Mouse (Mus musculus) intestine, embryonic 14.5 days (tissue): ENCODE results near the gene Ston2. TPM values are rescaled to one million over a fixed set of nuclear protein-coding genes. Genes with fewer than 3 reads are reported as not detected.
"Not testable (repeated sequence)": the region's sequence is repeated elsewhere in the genome, so short reads cannot be mapped to it uniquely, and the experiment has no call there.

Experiments
- ATAC-seq: fragments of 200-750 bp; cut with Nextera tagmentation; replicated peaks from 2 replicates; pipeline ENCODE4 v1.8.0; 2017; ENCODE audit warnings: low read depth, moderate number of reproducible peaks, moderate TSS enrichment, moderate library complexity; ENCODE audit not compliant: low FRiP score, low TSS enrichment
- DNase-seq: peaks from one replicate; pipeline ENCODE4 v3.0.0-alpha.2; 2018; ENCODE audit warnings: low spot score
- H3K27ac ChIP-seq: fragments of 300-500 bp; sonication (generic); 2 replicates; pipeline ENCODE4 v1.5.1; 2014; ENCODE audit warnings: low read depth, mild to moderate bottlenecking, control low read depth
- H3K27me3 ChIP-seq: fragments of 300-500 bp; sonication (generic); replicated peaks from 2 replicates; pipeline ENCODE4 v1.6.1; 2014; ENCODE audit warnings: low read length, control low read depth; ENCODE audit not compliant: control insufficient read depth, insufficient read depth
- H3K36me3 ChIP-seq: fragments of 300-500 bp; sonication (generic); 2 replicates; pipeline ENCODE4 v1.6.1; 2014; ENCODE audit warnings: low read length, control low read depth; ENCODE audit not compliant: control insufficient read depth, insufficient read depth
- H3K4me1 ChIP-seq: fragments of 300-500 bp; sonication (generic); replicated peaks from 2 replicates; pipeline ENCODE4 v1.6.1; 2014; ENCODE audit warnings: low read length, control low read depth, mixed read lengths; ENCODE audit not compliant: control insufficient read depth, insufficient read depth
- H3K4me2 ChIP-seq: fragments of 300-500 bp; sonication (generic); 2 replicates; pipeline ENCODE4 v1.6.1; 2014; ENCODE audit warnings: low read length
- H3K4me3 ChIP-seq: fragments of 300-500 bp; sonication (generic); 2 replicates; pipeline ENCODE4 v1.5.1; 2014; ENCODE audit warnings: low read depth, low read length, control low read depth, mixed read lengths
- H3K9ac ChIP-seq: fragments of 300-500 bp; sonication (generic); 2 replicates; pipeline ENCODE4 v1.6.1; 2014; ENCODE audit warnings: mild to moderate bottlenecking, low read length
- H3K9me3 ChIP-seq: fragments of 300-500 bp; sonication (generic); 2 replicates; pipeline ENCODE4 v1.6.1; 2016; ENCODE audit warnings: low read length, control low read depth; ENCODE audit not compliant: control insufficient read depth
- WGBS: fragments of 180-500 bp; shearing (Covaris S2); extraction: QIAGEN DNeasy Blood & Tissue Kit; methylation state at CpG from one replicate; pipeline ENCODE4 v1.1.7; 2014; 5-methylcytosine and 5-hydroxymethylcytosine counted together
- polyA plus RNA-seq: library from polyadenylated mRNA; unstranded; fragments of >200 nt; fragmentation: Nextera tagmentation; extraction: Ambion mirVana; gene quantifications from 2 replicates; pipeline ENCODE4 v1.2.1, GENCODE M21; 2014

Ston2 gene
- polyA plus RNA-seq, 1 experiment from 2014 or later: 7.3 TPM

- ATAC-seq (no peak), DNase-seq (no peak)
- no peaks in the 10 kb centered on the region; the same call in 1 of the 2 replicates for H3K4me1 ChIP-seq
- no peaks in the 10 kb centered on the region for H3K9me3 ChIP-seq
- H3K27ac ChIP-seq: no peak overlapping the region
- H3K9ac ChIP-seq: no peak overlapping the region
- H3K4me2 ChIP-seq: no peak overlapping the region
- no peak overlapping the region for H3K4me3 ChIP-seq
- no peaks in the 10 kb centered on the region for H3K27me3 ChIP-seq
- 86% methylated on average over 5 of the region's 5 CpGs for WGBS
- no peaks in the 10 kb centered on the region for H3K36me3 ChIP-seq
Measured at GRCm38 (mm10) chr12:91752711-91753110, 35.5 kb downstream of the Ston2 start.

- Histone ChIP-seq H3K36me3 (no peaks in the 10 kb centered on the region), H3K4me3 (no peak overlapping the region), H3K4me1 (no peaks in the 10 kb centered on the region; the same call in 1 of the 2 replicates), H3K9me3 (no peaks in the 10 kb centered on the region), H3K27ac (no peak overlapping the region), H3K4me2 (no peak overlapping the region), H3K27me3 (no peaks in the 10 kb centered on the region), H3K9ac (no peak overlapping the region)
- ATAC-seq (no peak), DNase-seq (no peak)
- 92% methylated on average over 13 of the region's 13 CpGs for WGBS
Measured at GRCm38 (mm10) chr12:91751893-91752597, 36.1 kb downstream of the Ston2 start.

- Histone ChIP-seq H3K4me2 (no peak overlapping the region), H3K27ac (no peak overlapping the region), H3K4me3 (no peak overlapping the region), H3K36me3 (no peaks in the 10 kb centered on the region), H3K27me3 (no peaks in the 10 kb centered on the region), H3K9ac (no peak overlapping the region), H3K9me3 (no peaks in the 10 kb centered on the region), H3K4me1 (peaks cover 7% of the 10 kb centered on the region)
- WGBS: 76% methylated on average over 11 of the region's 11 CpGs
- ATAC-seq (no peak), DNase-seq (no peak)
Measured at GRCm38 (mm10) chr12:91749543-91750184, 38.5 kb downstream of the Ston2 start.

GRCm38 (mm10) chr12:91748241-91748865 lies 39.8 kb downstream of the Ston2 start:
- H3K9me3 ChIP-seq: no peaks in the 10 kb centered on the region
- H3K4me3 ChIP-seq: no peak overlapping the region
- WGBS: 71% methylated on average over 18 of the region's 18 CpGs
- no peaks in the 10 kb centered on the region for H3K27me3 ChIP-seq
- no peak overlapping the region for H3K4me2 ChIP-seq
- no peak overlapping the region for H3K9ac ChIP-seq
- H3K27ac ChIP-seq: no peak overlapping the region
- peak; percentile 49 for ATAC-seq
- peaks cover 7% of the 10 kb centered on the region for H3K4me1 ChIP-seq
- H3K36me3 ChIP-seq: no peaks in the 10 kb centered on the region
- no peak for DNase-seq

- H3K9ac ChIP-seq, H3K4me1 ChIP-seq, H3K27me3 ChIP-seq, DNase-seq, H3K4me2 ChIP-seq, ATAC-seq, H3K4me3 ChIP-seq, H3K9me3 ChIP-seq, H3K36me3 ChIP-seq, H3K27ac ChIP-seq: not testable (repeated sequence)
- WGBS: 96% methylated on average over 5 of the region's 5 CpGs
Measured at GRCm38 (mm10) chr12:91746839-91747238, 41.3 kb downstream of the Ston2 start.

GRCm38 (mm10) chr12:91745758-91746290 lies 42.4 kb downstream of the Ston2 start:
- no peak overlapping the region for H3K27ac ChIP-seq
- H3K4me1 ChIP-seq: peaks cover 7% of the 10 kb centered on the region

GRCm38 (mm10) chr12:91744091-91744490 lies 44.1 kb downstream of the Ston2 start:
- 84% methylated on average over 6 of the region's 6 CpGs for WGBS
- DNase-seq (no peak), ATAC-seq (no peak)
- Histone ChIP-seq H3K27ac (no peak overlapping the region), H3K9ac (no peak overlapping the region), H3K4me1 (peaks cover 7% of the 10 kb centered on the region), H3K36me3 (no peaks in the 10 kb centered on the region), H3K4me3 (no peak overlapping the region), H3K9me3 (no peaks in the 10 kb centered on the region), H3K4me2 (no peak overlapping the region), H3K27me3 (no peaks in the 10 kb centered on the region)

More at GRCm38 (mm10) chr12:91745758-91746290, 42.4 kb downstream of the Ston2 start:
- no peak overlapping the region for H3K4me3 ChIP-seq
- H3K9me3 ChIP-seq: no peaks in the 10 kb centered on the region
- H3K9ac ChIP-seq: no peak overlapping the region
- no peak overlapping the region for H3K4me2 ChIP-seq
- H3K27me3 ChIP-seq: no peaks in the 10 kb centered on the region
- no peak for ATAC-seq
- H3K36me3 ChIP-seq: no peaks in the 10 kb centered on the region
- 61% methylated on average over 11 of the region's 11 CpGs for WGBS
- peak; percentile 63 for DNase-seq

GRCm38 (mm10) chr12:91742916-91743315 lies 45.3 kb downstream of the Ston2 start:
- no peak for DNase-seq
- 91% methylated on average over 7 of the region's 7 CpGs for WGBS
- H3K9ac ChIP-seq: no peak overlapping the region

More at GRCm38 (mm10) chr12:91742916-91743315, 45.3 kb downstream of the Ston2 start:
- Histone ChIP-seq H3K27ac (no peak overlapping the region), H3K4me2 (no peak overlapping the region), H3K4me1 (peaks cover 7% of the 10 kb centered on the region), H3K4me3 (no peak overlapping the region), H3K27me3 (no peaks in the 10 kb centered on the region), H3K9me3 (no peaks in the 10 kb centered on the region), H3K36me3 (no peaks in the 10 kb centered on the region)
- ATAC-seq: no peak
